Mouse (Mus musculus) midbrain, embryonic 14.5 days (tissue): ENCODE results near the gene Tpst2. TPM values are rescaled to one million over a fixed set of nuclear protein-coding genes. Genes with fewer than 3 reads are reported as not detected.

Source experiments
- ATAC-seq: fragments of 200-750 bp; cut with Nextera tagmentation; 2 replicates; pipeline ENCODE4 v1.8.0; 2017; ENCODE audit warnings: moderate number of reproducible peaks, moderate library complexity; ENCODE audit not compliant: low FRiP score, low TSS enrichment
- DNase-seq: peaks from one replicate; pipeline ENCODE4 v3.0.0-alpha.2; 2015
- H3K27ac ChIP-seq: fragments of 300-500 bp; sonication (generic); replicated peaks from 2 replicates; pipeline ENCODE4 v1.5.1; 2014; ENCODE audit warnings: mild to moderate bottlenecking, low read depth, low read length, moderate library complexity
- H3K27me3 ChIP-seq: fragments of 300-500 bp; sonication (generic); 2 replicates; pipeline ENCODE4 v1.6.1; 2014; ENCODE audit warnings: low read length, control low read depth, mixed read lengths; ENCODE audit not compliant: control insufficient read depth, insufficient read depth
- H3K36me3 ChIP-seq: fragments of 300-500 bp; sonication (generic); 2 replicates; pipeline ENCODE4 v1.6.1; 2014; ENCODE audit warnings: low read length, control low read depth; ENCODE audit not compliant: control insufficient read depth, insufficient read depth
- H3K4me1 ChIP-seq: fragments of 300-500 bp; sonication (generic); 2 replicates; pipeline ENCODE4 v1.6.1; 2014; ENCODE audit warnings: mild to moderate bottlenecking, antibody characterized with exemption, low read length, control low read depth; ENCODE audit not compliant: control insufficient read depth, insufficient read depth
- H3K4me2 ChIP-seq: fragments of 300-500 bp; sonication (generic); 2 replicates; pipeline ENCODE4 v1.6.1; 2014; ENCODE audit warnings: mild to moderate bottlenecking, low read length, moderate library complexity
- H3K4me3 ChIP-seq: fragments of 300-500 bp; sonication (generic); replicated peaks from 2 replicates; pipeline ENCODE4 v1.5.1; 2014; ENCODE audit warnings: low read depth, low read length
- H3K9ac ChIP-seq: fragments of 300-500 bp; sonication (generic); replicated peaks from 2 replicates; pipeline ENCODE4 v1.6.1; 2014; ENCODE audit warnings: mild to moderate bottlenecking, low read length, moderate library complexity
- H3K9me3 ChIP-seq: fragments of 300-500 bp; sonication (generic); 2 replicates; pipeline ENCODE4 v1.6.1; 2016; ENCODE audit warnings: low read length, control low read depth, mixed read lengths; ENCODE audit not compliant: control insufficient read depth
- WGBS: fragments of 180-500 bp; shearing (Covaris S2); extraction: QIAGEN DNeasy Blood & Tissue Kit; methylation state at CpG from one replicate; pipeline ENCODE4 v1.1.7; 2014; 5-methylcytosine and 5-hydroxymethylcytosine counted together
- polyA plus RNA-seq: library from polyadenylated mRNA; unstranded; fragments of >200 nt; fragmentation: Nextera tagmentation; extraction: Ambion mirVana; gene quantifications from 2 replicates; pipeline ENCODE4 v1.2.1, GENCODE M21; 2014

Tpst2 gene
- polyA plus RNA-seq, 1 experiment from 2014 or later, result 26.4 TPM

GRCm38 (mm10) chr5:112337004-112337403 is 60.5 kb downstream of the Tpst2 start:
- Histone ChIP-seq H3K27me3 (no peaks in the 10 kb centered on the region), H3K27ac (no peak overlapping the region), H3K4me1 (peaks cover 3% of the 10 kb centered on the region; the same call in 1 of the 2 replicates), H3K9ac (no peak overlapping the region), H3K9me3 (no peaks in the 10 kb centered on the region), H3K36me3 (peaks cover 79% of the 10 kb centered on the region), H3K4me3 (no peak overlapping the region), H3K4me2 (no peak overlapping the region)
- WGBS, result 97% methylated on average over 22 of the region's 22 CpGs
- DNase-seq (no peak), ATAC-seq (no peak)

DNA sequence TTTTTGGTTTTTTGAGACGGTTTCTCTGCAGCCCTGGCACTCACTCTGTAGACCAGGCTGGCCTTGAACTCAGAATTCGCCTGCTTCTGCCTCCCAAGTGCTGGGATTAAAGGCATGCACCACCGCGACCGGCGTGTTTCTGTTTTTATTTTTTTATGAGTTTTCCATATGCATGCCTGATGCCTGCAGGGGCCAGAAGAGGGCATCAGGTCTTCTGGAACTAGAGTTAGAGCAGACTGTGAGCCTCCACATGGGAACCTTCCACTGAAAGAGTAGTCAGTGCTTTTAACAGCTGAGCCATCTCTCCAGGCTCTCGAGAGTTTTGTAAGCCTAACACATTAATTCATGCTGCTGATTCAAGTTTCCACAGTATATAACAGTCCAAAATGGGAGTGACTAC is 62.7 kb downstream of the Tpst2 start:
- Histone ChIP-seq H3K27me3 (no peaks in the 10 kb centered on the region), H3K4me2 (no peak overlapping the region), H3K4me1 (peaks cover 16% of the 10 kb centered on the region), H3K27ac (no peak overlapping the region), H3K36me3 (peaks cover 57% of the 10 kb centered on the region), H3K9me3 (no peaks in the 10 kb centered on the region), H3K9ac (no peak overlapping the region), H3K4me3 (no peak overlapping the region)
- DNase-seq (peak; percentile 27), ATAC-seq (no peak)
- 73% methylated on average over 7 of the region's 7 CpGs for WGBS

DNA sequence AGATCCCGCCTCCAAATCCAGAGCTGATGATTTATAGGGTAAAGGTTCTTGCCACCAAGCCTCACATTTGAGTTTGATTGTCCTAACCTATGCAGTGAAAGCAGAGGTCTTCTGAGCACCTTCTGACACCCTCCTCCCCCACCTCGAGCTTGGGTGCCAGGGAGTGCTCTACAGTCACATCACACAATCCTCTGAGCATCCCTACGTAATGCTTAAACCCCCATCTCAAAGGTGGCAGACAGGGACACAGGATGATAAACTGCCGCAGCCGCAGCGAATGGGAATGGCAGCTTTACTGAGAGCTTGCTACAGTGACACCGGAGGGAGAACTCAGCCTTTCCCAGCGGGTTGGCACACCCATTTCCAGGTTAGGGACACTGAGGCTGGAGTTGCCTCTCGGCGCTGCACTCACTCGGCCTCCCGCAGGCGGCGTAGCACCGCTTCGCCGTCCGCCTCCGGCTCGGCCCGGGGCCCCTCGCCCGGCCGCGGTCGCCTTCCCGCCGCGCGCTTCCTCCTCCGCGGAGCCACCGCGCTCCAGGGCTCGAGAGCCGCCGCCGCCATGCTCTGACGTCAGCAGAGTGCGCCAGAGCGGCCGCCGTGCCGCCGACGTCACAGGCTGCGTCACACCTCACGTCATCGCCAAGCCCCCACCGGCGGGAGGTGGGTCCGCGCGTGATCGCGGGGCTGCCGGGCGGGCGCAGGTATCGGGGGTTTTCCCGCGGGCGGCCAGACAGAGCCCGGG is 66.1 kb downstream of the Tpst2 start, which contains the start of the genes Srrd and Hps4:
TSS of gene Srrd (minus strand) at position 578 of the 742 bp plus-strand sequence.
TSS of gene Hps4 (plus strand) at position 621 of the 742 bp plus-strand sequence.
- H3K4me3 ChIP-seq, result peak within 1 kb of the TSS; percentile 90
- WGBS, result 2% methylated on average over 64 of the region's 64 CpGs
- ATAC-seq (peak; percentile 80), DNase-seq (peak; percentile 94)
- H3K4me2 ChIP-seq, result peak within 1 kb of the TSS; percentile 65
- peaks cover 38% of the 10 kb centered on the region for H3K36me3 ChIP-seq
- no peaks in the 10 kb centered on the region for H3K27me3 ChIP-seq
- H3K9me3 ChIP-seq, result no peaks in the 10 kb centered on the region
- H3K27ac ChIP-seq, result peak within 1 kb of the TSS; percentile 72
- H3K4me1 ChIP-seq, result peaks cover 22% of the 10 kb centered on the region
- peak within 1 kb of the TSS; percentile 82 for H3K9ac ChIP-seq

DNA sequence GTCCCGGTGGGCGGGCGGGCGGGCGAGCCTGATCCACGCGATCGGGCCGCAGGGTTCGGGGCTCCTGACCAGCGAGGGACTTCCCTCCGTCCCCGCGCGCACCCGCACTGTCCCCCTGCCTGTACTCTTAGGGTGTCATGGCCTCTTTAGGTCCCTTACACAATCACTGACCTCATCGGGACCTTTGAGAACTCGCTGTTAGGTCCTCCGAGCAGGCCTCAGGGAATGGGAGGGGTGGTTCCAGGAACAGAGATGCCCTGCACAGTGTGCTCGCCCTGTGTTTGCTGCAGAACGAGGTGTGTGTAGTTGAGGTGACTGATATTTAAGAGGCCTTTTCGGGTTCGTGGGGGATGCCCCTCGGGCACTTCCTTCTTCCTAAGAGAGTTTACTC is 66.7 kb downstream of the Tpst2 start:
- H3K36me3 ChIP-seq, result peaks cover 38% of the 10 kb centered on the region
- H3K4me1 ChIP-seq, result peaks cover 22% of the 10 kb centered on the region
- peak overlapping the region; percentile 82 for H3K9ac ChIP-seq
- peak overlapping the region; percentile 90 for H3K4me3 ChIP-seq
- H3K27ac ChIP-seq, result peak overlapping the region; percentile 72
- no peaks in the 10 kb centered on the region for H3K9me3 ChIP-seq
- no peaks in the 10 kb centered on the region for H3K27me3 ChIP-seq
- DNase-seq (no peak), ATAC-seq (peak; percentile 67)
- H3K4me2 ChIP-seq, result peak overlapping the region; percentile 65
- WGBS, result under 1% methylated on average over 22 of the region's 24 CpGs

GRCm38 (mm10) chr5:112344092-112344960 is 67.8 kb downstream of the Tpst2 start:
- no peak for DNase-seq
- Histone ChIP-seq H3K4me2 (no peak overlapping the region), H3K27ac (no peak overlapping the region), H3K36me3 (peaks cover 40% of the 10 kb centered on the region), H3K27me3 (no peaks in the 10 kb centered on the region), H3K4me3 (no peak overlapping the region), H3K9ac (no peak overlapping the region), H3K9me3 (no peaks in the 10 kb centered on the region), H3K4me1 (peaks cover 22% of the 10 kb centered on the region)
- no peak for ATAC-seq
- 86% methylated on average over 6 of the region's 6 CpGs for WGBS

DNA sequence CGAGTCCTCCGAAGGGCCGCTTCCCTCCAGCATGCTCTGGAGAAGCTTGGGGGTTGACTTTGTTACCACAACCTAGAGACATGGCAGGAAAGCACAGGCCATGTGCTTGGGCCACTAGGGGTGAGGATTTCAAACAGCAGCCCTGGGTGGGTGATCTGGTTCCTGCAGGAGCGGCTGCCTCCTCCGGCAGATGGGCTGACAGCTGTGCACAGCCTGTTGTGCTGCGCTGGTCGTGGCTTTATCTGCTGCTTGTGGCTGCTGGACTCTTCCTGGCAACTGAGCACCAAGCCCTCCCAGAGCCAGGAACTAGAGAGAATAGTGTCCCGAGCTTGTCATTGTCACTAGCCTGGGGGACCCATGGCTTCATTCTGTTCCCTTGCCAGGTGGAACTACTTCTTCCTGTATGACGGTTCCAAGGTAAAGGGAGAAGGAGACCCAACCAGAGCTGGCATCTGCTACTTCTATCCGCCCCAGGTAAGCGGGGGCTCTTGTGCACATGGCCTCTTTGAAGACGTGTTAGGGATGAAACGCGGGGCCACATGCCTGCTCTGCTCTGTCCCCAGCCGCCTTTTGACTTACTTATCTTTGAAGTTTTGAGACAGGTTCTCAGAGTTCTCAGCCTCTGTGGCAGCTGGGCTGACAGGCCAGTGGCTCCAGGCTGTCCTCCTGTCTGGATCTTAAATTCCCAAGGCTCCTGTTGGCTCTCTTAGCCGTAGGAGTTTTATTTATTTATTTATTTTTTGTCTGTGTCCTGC is 69.9 kb downstream of the Tpst2 start:
- Histone ChIP-seq H3K36me3 (peaks cover 49% of the 10 kb centered on the region), H3K9ac (0 out of 2 replicates have a peak overlapping the region, but pooled peaks have one; percentile 9)
- 86% methylated on average over 16 of the region's 16 CpGs for WGBS

GRCm38 (mm10) chr5:112349169-112349568 is 72.7 kb downstream of the Tpst2 start:
- peaks cover 69% of the 10 kb centered on the region for H3K36me3 ChIP-seq
- DNase-seq, result no peak
- H3K4me3 ChIP-seq, result no peak overlapping the region
- WGBS, result 95% methylated on average over 8 of the region's 8 CpGs
- no peak overlapping the region for H3K4me2 ChIP-seq
- H3K9me3 ChIP-seq, result no peaks in the 10 kb centered on the region
- no peak for ATAC-seq
- H3K27ac ChIP-seq, result no peak overlapping the region
- 0 out of 2 replicates have a peak, but pooled peaks cover 6% of the 10 kb centered on the region for H3K4me1 ChIP-seq
- H3K9ac ChIP-seq, result no peak overlapping the region
- no peaks in the 10 kb centered on the region for H3K27me3 ChIP-seq

More for the DNA sequence above, 69.9 kb downstream of the Tpst2 start:
- Histone ChIP-seq H3K27ac (no peak overlapping the region), H3K9me3 (no peaks in the 10 kb centered on the region), H3K4me3 (no peak overlapping the region), H3K4me1 (peaks cover 22% of the 10 kb centered on the region), H3K27me3 (no peaks in the 10 kb centered on the region), H3K4me2 (no peak overlapping the region)
- ATAC-seq, result no peak
- DNase-seq, result no peak

DNA sequence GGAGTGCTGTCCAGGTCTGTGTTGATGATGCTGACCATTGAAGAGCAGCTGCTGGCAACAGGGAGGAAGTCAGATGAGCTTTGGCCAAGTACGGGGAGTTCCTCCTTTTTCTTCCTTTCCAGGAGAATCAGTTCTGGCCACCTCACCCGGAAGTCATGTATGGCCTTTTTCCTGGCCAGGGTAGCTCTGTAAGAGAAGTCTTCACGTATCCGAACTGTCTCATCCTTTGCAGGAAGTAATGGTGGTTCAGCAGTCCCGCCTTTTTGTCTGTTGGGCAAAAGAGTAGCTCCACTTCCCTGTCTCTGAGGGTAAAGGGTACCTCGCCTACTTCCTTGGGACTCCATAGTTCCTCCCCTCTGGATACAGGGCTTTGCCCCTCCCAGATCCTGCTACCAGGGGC is 79.0 kb downstream of the Tpst2 start:
- WGBS, result 93% methylated on average over 6 of the region's 6 CpGs
- ATAC-seq (no peak), DNase-seq (no peak)
- no peaks in the 10 kb centered on the region for H3K27me3 ChIP-seq
- H3K4me2 ChIP-seq, result no peak overlapping the region
- no peak overlapping the region for H3K4me3 ChIP-seq
- no peaks in the 10 kb centered on the region for H3K9me3 ChIP-seq
- no peak overlapping the region for H3K9ac ChIP-seq
- H3K4me1 ChIP-seq, result no peaks in the 10 kb centered on the region
- H3K36me3 ChIP-seq, result peaks cover 54% of the 10 kb centered on the region
- no peak overlapping the region for H3K27ac ChIP-seq
